Mouse (Mus musculus) liver, embryonic 14.5 days (tissue): ENCODE results near the gene Plekhh3.

Experiments used
- CTCF ChIP-seq: IDR thresholded peaks from 2 replicates; pipeline ENCODE4 v1.5.1; 2016; ENCODE audit warnings: antibody characterized with exemption, low read depth, control low read depth
- EP300 ChIP-seq: IDR thresholded peaks from 2 replicates; pipeline ENCODE4 v1.6.1; 2016; ENCODE audit warnings: antibody characterized with exemption, low read depth

DNA sequence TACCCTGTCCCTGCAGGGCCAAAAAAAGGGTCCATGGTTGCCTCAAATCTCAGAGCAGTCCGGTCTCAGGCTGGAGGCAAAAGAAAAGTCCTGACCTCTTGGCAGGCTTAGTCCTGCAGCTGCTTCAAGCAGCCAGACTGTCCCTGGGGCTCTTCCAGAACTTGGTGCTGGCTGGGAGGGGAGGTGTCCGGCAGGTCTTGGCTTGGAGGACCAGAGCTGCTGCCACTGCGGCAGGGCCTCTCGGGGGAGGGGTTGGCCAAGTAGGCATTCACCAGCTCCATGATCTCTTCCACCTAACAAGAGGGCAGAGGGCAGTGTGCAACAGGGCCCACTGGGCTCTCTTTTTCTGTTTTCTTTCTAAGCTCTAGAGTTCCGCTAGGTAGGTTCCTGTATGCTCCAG lies 8.4 kb downstream of the Plekhh3 start:
- TF ChIP-seq CTCF (no peak), EP300 (no peak)
